Mouse (Mus musculus) heart, postnatal 0 days (tissue): ENCODE measurements around the gene Olfr1508. TPM values are rescaled to one million over a fixed set of nuclear protein-coding genes. Genes with fewer than 3 reads are reported as not detected.
"Not testable (repeated sequence)": the region's sequence is repeated elsewhere in the genome, so short reads cannot be mapped to it uniquely, and the experiment has no call there.

ENCODE experiments used
- ATAC-seq: fragments of 200-750 bp; cut with Nextera tagmentation; 2 replicates; pipeline ENCODE4 v1.8.0; 2017; ENCODE audit warnings: low read depth, moderate number of reproducible peaks, moderate library complexity; ENCODE audit not compliant: insufficient read depth
- DNase-seq: peaks from one replicate; pipeline ENCODE4 v3.0.0-alpha.2; 2016; ENCODE audit warnings: low spot score
- H3K27ac ChIP-seq: fragments of 300-500 bp; sonication (generic); 2 replicates; pipeline ENCODE4 v1.5.1; 2014; ENCODE audit warnings: low read depth, mild to moderate bottlenecking
- H3K27me3 ChIP-seq: fragments of 300-500 bp; sonication (generic); 2 replicates; pipeline ENCODE4 v1.6.1; 2014; ENCODE audit warnings: low read length, mixed read lengths; ENCODE audit not compliant: control insufficient read depth, insufficient read depth
- H3K36me3 ChIP-seq: fragments of 300-500 bp; sonication (generic); replicated peaks from 2 replicates; pipeline ENCODE4 v1.6.1; 2014; ENCODE audit warnings: low read length, mixed read lengths; ENCODE audit not compliant: control insufficient read depth, insufficient read depth
- H3K4me1 ChIP-seq: fragments of 300-500 bp; sonication (generic); 2 replicates; pipeline ENCODE4 v1.6.1; 2014; ENCODE audit warnings: antibody characterized with exemption; ENCODE audit not compliant: control insufficient read depth, insufficient read depth
- H3K4me2 ChIP-seq: fragments of 300-500 bp; sonication (generic); 2 replicates; pipeline ENCODE4 v1.6.1; 2014; ENCODE audit warnings: low read depth, mild to moderate bottlenecking, low read length, moderate library complexity
- H3K4me3 ChIP-seq: fragments of 300-500 bp; sonication (generic); 2 replicates; pipeline ENCODE4 v1.5.1; 2014; ENCODE audit warnings: low read depth, low read length
- H3K9ac ChIP-seq: fragments of 300-500 bp; sonication (generic); replicated peaks from 2 replicates; pipeline ENCODE4 v1.6.1; 2014; ENCODE audit warnings: low read depth, low read length, mixed read lengths
- H3K9me3 ChIP-seq: fragments of 300-500 bp; sonication (generic); replicated peaks from 2 replicates; pipeline ENCODE4 v1.6.1; 2016; ENCODE audit warnings: low read length; ENCODE audit not compliant: control insufficient read depth
- CTCF ChIP-seq: IDR thresholded peaks from 2 replicates; pipeline ENCODE4 v1.5.1; 2016; ENCODE audit warnings: antibody characterized with exemption, control low read depth, low read depth
- EP300 ChIP-seq: IDR thresholded peaks from 2 replicates; pipeline ENCODE4 v1.6.1; 2016; ENCODE audit warnings: antibody characterized with exemption, low read depth
- WGBS: fragments of 180-500 bp; shearing (Covaris S2); extraction: QIAGEN DNeasy Blood & Tissue Kit; methylation state at CpG from one replicate; pipeline ENCODE4 v1.1.7; 2014; 5-methylcytosine and 5-hydroxymethylcytosine counted together
- polyA plus RNA-seq: library from polyadenylated mRNA; unstranded; fragments of >200 nt; fragmentation: Nextera tagmentation; extraction: Ambion mirVana; gene quantifications from 2 replicates; pipeline ENCODE4 v1.2.1, GENCODE M21; 2015
- total RNA-seq: library from RNA; depleted of rRNA; stranded (reverse); fragments of >200 nt; gene quantifications from 2 replicates; pipeline ENCODE4 v1.2.3, GENCODE M21; 2014; ENCODE audit warnings: low replicate concordance; rRNA removed

Olfr1508 gene
- total and polyA plus RNA-seq, 2 experiments from 2014 or later: not detected

DNA sequence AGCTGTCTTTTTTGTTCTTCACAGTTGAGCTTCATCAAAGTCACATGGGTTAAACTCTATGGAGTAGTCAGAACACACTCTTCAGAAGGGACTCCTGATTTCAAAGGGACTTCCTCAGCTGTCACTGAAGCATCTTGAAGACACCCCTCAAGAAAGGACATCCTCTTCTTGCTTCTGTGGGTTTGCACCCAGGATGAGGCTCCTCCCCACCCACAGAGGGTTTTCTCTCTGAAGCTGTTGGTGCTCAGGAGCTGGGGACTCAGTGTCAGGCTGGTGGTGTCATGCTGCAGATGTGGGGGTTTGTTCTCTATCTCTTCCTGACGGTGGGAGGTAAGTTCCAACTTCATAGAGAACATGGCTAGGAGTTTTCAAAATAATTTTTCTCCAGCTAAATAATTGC lies 39.6 kb downstream of the Olfr1508 start:
- Histone ChIP-seq H3K4me3 (no peak overlapping the region), H3K4me2 (no peak overlapping the region), H3K4me1 (no peaks in the 10 kb centered on the region), H3K27me3 (no peaks in the 10 kb centered on the region), H3K27ac (no peak overlapping the region), H3K9ac (no peak overlapping the region), H3K36me3 (no peaks in the 10 kb centered on the region), H3K9me3 (no peaks in the 10 kb centered on the region)
- ATAC-seq (no peak), DNase-seq (no peak)
- TF ChIP-seq CTCF (no peak), EP300 (no peak)
- WGBS: 66% methylated on average over 1 of the region's 1 CpGs

DNA sequence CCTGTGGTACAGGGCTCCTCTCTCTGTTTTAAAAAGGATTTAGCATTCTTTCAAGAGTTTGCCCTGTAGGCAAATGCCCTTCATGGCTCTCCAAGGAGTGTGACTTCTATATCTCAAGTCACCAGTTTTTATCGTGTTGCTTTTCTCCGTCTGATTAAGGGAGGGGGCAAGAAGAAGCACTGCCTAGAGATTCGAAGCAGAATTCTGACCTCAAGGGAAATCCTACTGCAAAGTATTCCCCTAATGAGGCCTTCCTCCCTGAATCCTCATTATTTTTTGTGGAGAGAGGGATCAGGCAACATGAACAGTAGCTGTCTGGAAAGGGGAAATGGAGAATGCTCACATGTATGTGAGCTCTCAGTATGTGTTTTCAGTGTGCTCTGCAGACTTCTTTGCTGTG lies 53.0 kb downstream of the Olfr1508 start, which contains the start of gene Olfr1510:
Gene Olfr1510, minus strand, starts transcription at position 101 of the 400 bp plus-strand sequence.
- H3K9me3 ChIP-seq: no peaks in the 10 kb centered on the region
- no peak within 1 kb of the TSS for H3K4me3 ChIP-seq
- WGBS: 80% methylated on average over 3 of the region's 3 CpGs
- H3K9ac ChIP-seq: no peak within 1 kb of the TSS
- H3K36me3 ChIP-seq: no peaks in the 10 kb centered on the region
- H3K27ac ChIP-seq: no peak within 1 kb of the TSS
- no peak for DNase-seq
- no peaks in the 10 kb centered on the region for H3K27me3 ChIP-seq
- no peak within 1 kb of the TSS for H3K4me2 ChIP-seq
- no peaks in the 10 kb centered on the region for H3K4me1 ChIP-seq
- TF ChIP-seq CTCF: no peak
- no peak for TF ChIP-seq EP300
- ATAC-seq: no peak

DNA sequence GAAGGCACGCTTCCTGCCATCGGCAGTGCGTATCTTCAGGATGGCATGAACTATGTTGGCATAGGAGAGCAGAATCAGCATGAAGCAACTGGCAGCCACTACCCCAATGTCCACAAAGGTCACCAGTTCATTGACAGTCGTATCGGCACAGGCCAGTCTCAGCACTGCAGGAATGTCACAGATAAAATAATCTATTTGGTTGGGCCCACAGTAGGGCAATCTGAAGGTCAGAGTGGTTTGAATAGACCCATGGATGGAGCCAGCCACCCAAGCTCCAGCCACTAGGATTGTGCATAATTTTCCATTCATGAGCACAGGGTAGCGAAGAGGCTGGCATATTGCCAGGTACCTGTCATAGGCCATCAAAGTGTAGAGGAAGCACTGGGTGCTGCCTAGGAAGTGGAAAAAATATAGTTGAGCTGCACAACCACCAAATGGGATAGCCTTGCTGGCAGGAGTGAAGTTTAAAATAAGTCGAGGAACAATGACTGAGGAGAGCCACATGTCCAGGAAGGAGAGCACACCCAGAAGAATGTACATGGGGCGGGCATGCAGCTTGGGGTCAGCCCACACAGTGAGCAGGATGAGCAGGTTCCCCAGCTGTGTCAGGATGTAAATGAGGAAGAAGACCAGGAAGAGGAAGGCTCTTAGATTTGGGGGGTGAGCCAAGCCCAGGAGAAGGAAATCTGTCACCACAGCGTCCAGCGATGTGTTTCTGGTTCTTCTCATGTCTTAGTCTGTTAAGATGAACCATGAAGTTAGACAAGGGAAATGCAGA lies 57.0 kb downstream of the Olfr1508 start:
- not testable (repeated sequence) for H3K4me1 ChIP-seq, DNase-seq, H3K9ac ChIP-seq, H3K27ac ChIP-seq, H3K27me3 ChIP-seq, H3K9me3 ChIP-seq, H3K4me3 ChIP-seq, H3K36me3 ChIP-seq, H3K4me2 ChIP-seq
- 39% methylated on average over 7 of the region's 10 CpGs for WGBS
- peak; percentile 30 for ATAC-seq

Other genes starting within 250 kb of the Olfr1508 start
- 18.1 and 28.8 TPM in 2 replicates for gene Chd8, start 209.7 kb downstream of the Olfr1508 start, total RNA-seq
- 12.9 and 13.0 TPM in 2 replicates for gene Chd8, start 209.7 kb downstream of the Olfr1508 start, polyA plus RNA-seq
- gene Tox4, start 188.3 kb downstream of the Olfr1508 start, total RNA-seq: 30.1 and 63.3 TPM in 2 replicates
- gene Tox4, start 188.3 kb downstream of the Olfr1508 start, polyA plus RNA-seq: 21.8 and 22.0 TPM in 2 replicates
- 6.6 and 11.9 TPM in 2 replicates for gene Rab2b, start 187.9 kb downstream of the Olfr1508 start, total RNA-seq
- gene Rab2b, start 187.9 kb downstream of the Olfr1508 start, polyA plus RNA-seq: 9.0 and 10.3 TPM in 2 replicates
- gene Mettl3, start 162.4 kb downstream of the Olfr1508 start, total RNA-seq: 11.4 and 16.0 TPM in 2 replicates
- gene Mettl3, start 162.4 kb downstream of the Olfr1508 start, polyA plus RNA-seq: 14.1 and 14.8 TPM in 2 replicates
- gene Sall2, start 138.7 kb downstream of the Olfr1508 start, total RNA-seq: 4.6 TPM in 2 replicates
- 2.3 TPM in 2 replicates for gene Sall2, start 138.7 kb downstream of the Olfr1508 start, polyA plus RNA-seq
- gene Olfr1513, start 111.1 kb downstream of the Olfr1508 start, total RNA-seq: not detected in 2 replicates
- gene Olfr1513, start 111.1 kb downstream of the Olfr1508 start, polyA plus RNA-seq: not detected in 2 replicates
- gene Olfr1512, start 88.3 kb downstream of the Olfr1508 start, total RNA-seq: not detected in 2 replicates
- not detected in 2 replicates for gene Olfr1512, start 88.3 kb downstream of the Olfr1508 start, polyA plus RNA-seq
- gene Olfr1511, start 70.1 kb downstream of the Olfr1508 start, total RNA-seq: not detected in 2 replicates
- not detected in 2 replicates for gene Olfr1511, start 70.1 kb downstream of the Olfr1508 start, polyA plus RNA-seq
- gene Olfr1510, start 53.1 kb downstream of the Olfr1508 start, total RNA-seq: not detected in 2 replicates
- gene Olfr1510, start 53.1 kb downstream of the Olfr1508 start, polyA plus RNA-seq: not detected in 2 replicates
- not detected in 2 replicates for gene Olfr1509, start 24.5 kb downstream of the Olfr1508 start, total RNA-seq
- not detected in 2 replicates for gene Olfr1509, start 24.5 kb downstream of the Olfr1508 start, polyA plus RNA-seq
- gene Olfr1507, start 28.3 kb upstream of the Olfr1508 start, total RNA-seq: not detected in 2 replicates
- not detected in 2 replicates for gene Olfr1507, start 28.3 kb upstream of the Olfr1508 start, polyA plus RNA-seq